ENCODE assay signal across 8 mouse cellular contexts in genomic region chr13:46728411-46728810, GRCm38 (mm10). TPM values are rescaled to one million over a fixed set of nuclear protein-coding genes. Genes with fewer than 3 reads are reported as not detected.
A peak's percentile ranks its signal among the peaks of the same experiment; 100 is the strongest.
DNase-seq lines count a peak whose midpoint lies in the region; ATAC-seq and TF ChIP-seq lines count a peak whose summit lies in the region.

No protein-coding gene starts in this region.

- WGBS in spleen, adult 2 months = 32% methylated on average over 5 of the region's 5 CpGs
- WGBS in limb, embryonic 12.5 days = 28% methylated on average over 5 of the region's 5 CpGs
- 28% methylated on average over 5 of the region's 5 CpGs for WGBS in stomach, embryonic 15.5 days

- peak overlapping the region; percentile 54 for H3K27ac ChIP-seq in spleen, adult 2 months (ENCODE audit: insufficient read depth, low read length)
- peak overlapping the region; percentile 59 for H3K27ac ChIP-seq in limb, embryonic 12.5 days
- peak overlapping the region; percentile 26; the same call in 1 of the 2 replicates for H3K27ac ChIP-seq in stomach, embryonic 15.5 days

- no peak for TF ChIP-seq CTCF in spleen, adult 2 months (IDR thresholded peaks at IDR 0.05; ENCODE audit: extremely low read depth, insufficient read depth, insufficient read length, insufficient replicate concordance)

- peak overlapping the region; percentile 65 for H3K4me3 ChIP-seq in spleen, adult 2 months (ENCODE audit: extremely low read depth, insufficient read depth, insufficient read length)
- peak overlapping the region; percentile 99 for H3K4me3 ChIP-seq in limb, embryonic 12.5 days (replicated peaks)
- peak overlapping the region; percentile 73 for H3K4me3 ChIP-seq in stomach, embryonic 15.5 days (replicated peaks)

- no peak for TF ChIP-seq POLR2A in spleen, adult 2 months (IDR thresholded peaks at IDR 0.05; ENCODE audit: low read depth, low read length)

- peaks cover 2% of the 10 kb centered on the region; the same call in 1 of the 2 replicates for H3K4me1 ChIP-seq in spleen, adult 2 months (ENCODE audit: control insufficient read depth, insufficient read depth, insufficient read length)
- H3K4me1 ChIP-seq in limb, embryonic 12.5 days (replicated peaks) = peaks cover 12% of the 10 kb centered on the region
- H3K4me1 ChIP-seq in stomach, embryonic 15.5 days = peaks cover 7% of the 10 kb centered on the region

- peak overlapping the region; percentile 73 for H3K4me2 ChIP-seq in limb, embryonic 12.5 days
- H3K4me2 ChIP-seq in stomach, embryonic 15.5 days = peak overlapping the region; percentile 57

- ATAC-seq in limb, embryonic 12.5 days (ENCODE audit: insufficient number of reproducible peaks, insufficient read depth, low FRiP score, low TSS enrichment, low read depth) = no peak
- ATAC-seq in stomach, embryonic 15.5 days (ENCODE audit: insufficient read depth, low FRiP score, low read depth) = no peak

- DNase-seq in embryo, embryonic 11 days = peak; percentile 16
- no peak for DNase-seq in embryo, embryonic 10.5 days (ENCODE audit: low spot score)
- DNase-seq in spleen, adult 2 months (ENCODE audit: low read depth in 1 of 2, low spot score in 2 of 2) = no peak
- DNase-seq in spleen, adult 12 weeks (ENCODE audit: low spot score) = no peak
- DNase-seq in thymus, postnatal 14 days = no peak
- DNase-seq in thymus, postnatal 10 days (ENCODE audit: low spot score in 2 of 2) = no peak

- peak overlapping the region; percentile 52 for H3K9ac ChIP-seq in limb, embryonic 12.5 days (replicated peaks)
- H3K9ac ChIP-seq in stomach, embryonic 15.5 days = peak overlapping the region; percentile 29; the same call in 1 of the 2 replicates

- H3K27me3 ChIP-seq in spleen, adult 2 months (ENCODE audit: control insufficient read depth, insufficient read depth, low read length) = no peaks in the 10 kb centered on the region
- no peaks in the 10 kb centered on the region for H3K27me3 ChIP-seq in limb, embryonic 12.5 days
- H3K27me3 ChIP-seq in stomach, embryonic 15.5 days (replicated peaks) = no peaks in the 10 kb centered on the region

- H3K36me3 ChIP-seq in spleen, adult 2 months (ENCODE audit: control insufficient read depth, insufficient read depth, low read length) = no peaks in the 10 kb centered on the region
- no peaks in the 10 kb centered on the region for H3K36me3 ChIP-seq in limb, embryonic 12.5 days
- H3K36me3 ChIP-seq in stomach, embryonic 15.5 days = no peaks in the 10 kb centered on the region

- no peaks in the 10 kb centered on the region for H3K9me3 ChIP-seq in limb, embryonic 12.5 days
- no peaks in the 10 kb centered on the region for H3K9me3 ChIP-seq in stomach, embryonic 15.5 days

RNA-seq across cellular contexts. Expression of gene Nup153, which starts 0.7 kb away (rescaled TPM):
- 63.8 and 70.8 TPM in 2 replicates for polyA plus RNA-seq in spleen, adult 2 months (2012; rRNA removed)
- polyA plus RNA-seq in limb, embryonic 12.5 days (2016; fragmentation: Nextera tagmentation; extraction: Ambion mirVana) = 40.6 and 41.0 TPM in 2 replicates
- 18.4 and 21.7 TPM in 2 replicates for polyA plus RNA-seq in stomach, embryonic 15.5 days (2015; fragmentation: Nextera tagmentation; extraction: Ambion mirVana)

RNA-seq across cellular contexts. Expression of gene Fam8a1, which starts 59.1 kb away (rescaled TPM):
- 5.5 and 9.8 TPM in 2 replicates for polyA plus RNA-seq in spleen, adult 2 months (2012; rRNA removed)
- polyA plus RNA-seq in limb, embryonic 12.5 days (2016; fragmentation: Nextera tagmentation; extraction: Ambion mirVana) = 15.4 and 16.5 TPM in 2 replicates
- polyA plus RNA-seq in stomach, embryonic 15.5 days (2015; fragmentation: Nextera tagmentation; extraction: Ambion mirVana) = 10.6 and 10.7 TPM in 2 replicates
